Mouse (Mus musculus) lung, embryonic 16.5 days (tissue): ENCODE data around the gene Prss44. TPM values are rescaled to one million over a fixed set of nuclear protein-coding genes. Genes with fewer than 3 reads are reported as not detected.
A peak's percentile ranks its signal among the peaks of the same experiment; 100 is the strongest.

Experiments
- ATAC-seq: fragments of 200-750 bp; cut with Nextera tagmentation; 2 replicates; pipeline ENCODE4 v1.8.0; 2017; ENCODE audit warnings: low read depth, mild to moderate bottlenecking, moderate library complexity
- H3K27ac ChIP-seq: fragments of 300-500 bp; sonication (generic); 2 replicates; pipeline ENCODE4 v1.5.1; 2014; ENCODE audit warnings: mild to moderate bottlenecking, control low read depth, low read length
- H3K27me3 ChIP-seq: fragments of 300-500 bp; sonication (generic); 2 replicates; pipeline ENCODE4 v1.6.1; 2014; ENCODE audit warnings: low read depth, low read length, mixed read lengths; ENCODE audit not compliant: control insufficient read depth, insufficient read depth
- H3K36me3 ChIP-seq: fragments of 300-500 bp; sonication (generic); 2 replicates; pipeline ENCODE4 v1.6.1; 2014; ENCODE audit warnings: low read length; ENCODE audit not compliant: control insufficient read depth, insufficient read depth
- H3K4me1 ChIP-seq: fragments of 300-500 bp; sonication (generic); replicated peaks from 2 replicates; pipeline ENCODE4 v1.6.1; 2014; ENCODE audit warnings: low read length, mixed read lengths; ENCODE audit not compliant: control insufficient read depth, insufficient read depth
- H3K4me2 ChIP-seq: fragments of 300-500 bp; sonication (generic); 2 replicates; pipeline ENCODE4 v1.6.1; 2014; ENCODE audit warnings: low read depth, low read length, control low read depth
- H3K4me3 ChIP-seq: fragments of 300-500 bp; sonication (generic); 2 replicates; pipeline ENCODE4 v1.5.1; 2014; ENCODE audit warnings: mild to moderate bottlenecking, low read length, control low read depth
- H3K9ac ChIP-seq: fragments of 300-500 bp; sonication (generic); 2 replicates; pipeline ENCODE4 v1.6.1; 2014; ENCODE audit warnings: low read length, control low read depth
- H3K9me3 ChIP-seq: fragments of 300-500 bp; sonication (generic); 2 replicates; pipeline ENCODE4 v1.6.1; 2016; ENCODE audit warnings: low read length; ENCODE audit not compliant: control insufficient read depth
- WGBS: fragments of 180-500 bp; shearing (Covaris S2); extraction: QIAGEN DNeasy Blood & Tissue Kit; methylation state at CpG from one replicate; pipeline ENCODE4 v1.1.7; 2014; 5-methylcytosine and 5-hydroxymethylcytosine counted together
- polyA plus RNA-seq: library from polyadenylated mRNA; unstranded; fragments of >200 nt; fragmentation: Nextera tagmentation; extraction: Ambion mirVana; gene quantifications from 2 replicates; pipeline ENCODE4 v1.2.1, GENCODE M21; 2015

Gene Prss44
- not detected in 2 replicates for polyA plus RNA-seq

GRCm38 (mm10) chr9:110813789-110814188 is at the start of gene Prss44:
Prss44 (plus strand) TSS chr9:110813994.
- H3K4me2 ChIP-seq, result no peak within 1 kb of the TSS
- ATAC-seq, result no peak
- H3K9me3 ChIP-seq, result no peaks in the 10 kb centered on the region
- no peaks in the 10 kb centered on the region for H3K36me3 ChIP-seq
- H3K27me3 ChIP-seq, result no peaks in the 10 kb centered on the region
- WGBS, result 51% methylated on average over 18 of the region's 18 CpGs
- no peak within 1 kb of the TSS for H3K9ac ChIP-seq
- H3K4me3 ChIP-seq, result no peak within 1 kb of the TSS
- no peak within 1 kb of the TSS for H3K27ac ChIP-seq
- H3K4me1 ChIP-seq, result no peaks in the 10 kb centered on the region

GRCm38 (mm10) chr9:110772336-110772735 is 41.5 kb upstream of the Prss44 start:
- ATAC-seq, result no peak
- WGBS, result 86% methylated on average over 10 of the region's 10 CpGs
- no peaks in the 10 kb centered on the region for H3K27me3 ChIP-seq
- no peak overlapping the region for H3K4me3 ChIP-seq
- H3K4me1 ChIP-seq, result peaks cover 13% of the 10 kb centered on the region; the same call in 1 of the 2 replicates
- no peak overlapping the region for H3K27ac ChIP-seq
- H3K9ac ChIP-seq, result no peak overlapping the region
- H3K9me3 ChIP-seq, result no peaks in the 10 kb centered on the region
- H3K4me2 ChIP-seq, result no peak overlapping the region
- H3K36me3 ChIP-seq, result no peaks in the 10 kb centered on the region

- peak; percentile 85 for ATAC-seq
- peaks cover 16% of the 10 kb centered on the region; the same call in 1 of the 2 replicates for H3K4me1 ChIP-seq
- H3K9me3 ChIP-seq, result no peaks in the 10 kb centered on the region
- peak overlapping the region; percentile 40 for H3K4me2 ChIP-seq
- no peaks in the 10 kb centered on the region for H3K27me3 ChIP-seq
- peak overlapping the region; percentile 12 for H3K4me3 ChIP-seq
- H3K27ac ChIP-seq, result peak overlapping the region; percentile 93
- H3K9ac ChIP-seq, result peak overlapping the region; percentile 25; the same call in 1 of the 2 replicates
- 49% methylated on average over 15 of the region's 15 CpGs for WGBS
- H3K36me3 ChIP-seq, result no peaks in the 10 kb centered on the region
Observed at GRCm38 (mm10) chr9:110774403-110775268, 39.2 kb upstream of the Prss44 start.

GRCm38 (mm10) chr9:110775269-110776022 is 38.3 kb upstream of the Prss44 start:
- Histone ChIP-seq H3K36me3 (no peaks in the 10 kb centered on the region), H3K9ac (peak overlapping the region; percentile 57), H3K27ac (peak overlapping the region; percentile 93), H3K27me3 (no peaks in the 10 kb centered on the region), H3K4me3 (peak overlapping the region; percentile 12), H3K9me3 (no peaks in the 10 kb centered on the region), H3K4me1 (peaks cover 17% of the 10 kb centered on the region), H3K4me2 (peak overlapping the region; percentile 40)
- ATAC-seq, result peak; percentile 83
- 49% methylated on average over 10 of the region's 10 CpGs for WGBS

- no peak overlapping the region for H3K4me2 ChIP-seq
- H3K9me3 ChIP-seq, result no peaks in the 10 kb centered on the region
- H3K4me1 ChIP-seq, result peaks cover 28% of the 10 kb centered on the region
- H3K36me3 ChIP-seq, result no peaks in the 10 kb centered on the region
- no peak for ATAC-seq
- 61% methylated on average over 1 of the region's 1 CpGs for WGBS
- H3K9ac ChIP-seq, result no peak overlapping the region
- H3K4me3 ChIP-seq, result no peak overlapping the region
- no peak overlapping the region for H3K27ac ChIP-seq
- no peaks in the 10 kb centered on the region for H3K27me3 ChIP-seq
Observed at GRCm38 (mm10) chr9:110778100-110778499, 35.7 kb upstream of the Prss44 start.

GRCm38 (mm10) chr9:110778559-110778958 is 35.2 kb upstream of the Prss44 start:
- H3K9me3 ChIP-seq, result no peaks in the 10 kb centered on the region
- H3K4me3 ChIP-seq, result no peak overlapping the region
- WGBS, result 71% methylated on average over 7 of the region's 7 CpGs
- H3K9ac ChIP-seq, result no peak overlapping the region
- no peaks in the 10 kb centered on the region for H3K36me3 ChIP-seq
- H3K4me1 ChIP-seq, result peaks cover 28% of the 10 kb centered on the region
- H3K27me3 ChIP-seq, result no peaks in the 10 kb centered on the region
- H3K27ac ChIP-seq, result no peak overlapping the region
- H3K4me2 ChIP-seq, result no peak overlapping the region
- ATAC-seq, result no peak

GRCm38 (mm10) chr9:110779242-110779913 is 34.4 kb upstream of the Prss44 start:
- Histone ChIP-seq H3K4me2 (no peak overlapping the region), H3K9ac (no peak overlapping the region), H3K4me3 (no peak overlapping the region), H3K27me3 (no peaks in the 10 kb centered on the region), H3K4me1 (peaks cover 28% of the 10 kb centered on the region), H3K36me3 (no peaks in the 10 kb centered on the region), H3K27ac (no peak overlapping the region), H3K9me3 (no peaks in the 10 kb centered on the region)
- ATAC-seq, result no peak
- WGBS, result 56% methylated on average over 5 of the region's 5 CpGs

- under 1% methylated on average over 42 of the region's 43 CpGs for WGBS
- ATAC-seq, result peak; percentile 94
- no peaks in the 10 kb centered on the region for H3K27me3 ChIP-seq
- H3K4me1 ChIP-seq, result peaks cover 15% of the 10 kb centered on the region
- H3K4me2 ChIP-seq, result peak overlapping the region; percentile 92
- H3K4me3 ChIP-seq, result peak overlapping the region; percentile 56
- H3K27ac ChIP-seq, result peak overlapping the region; percentile 58
- no peaks in the 10 kb centered on the region for H3K9me3 ChIP-seq
- peak overlapping the region; percentile 69 for H3K9ac ChIP-seq
- H3K36me3 ChIP-seq, result no peaks in the 10 kb centered on the region
Observed at GRCm38 (mm10) chr9:110781256-110781721, 32.5 kb upstream of the Prss44 start.
